Mouse (Mus musculus) spleen, postnatal 4 days (tissue): ENCODE data around the gene P2rx1.

ENCODE experiments used
- DNase-seq, 2 experiments: peaks; one replicate each; pipeline ENCODE4 v3.0.0; 2022; ENCODE audit warnings: low spot score in 2 of 2

Gene P2rx1

DNA sequence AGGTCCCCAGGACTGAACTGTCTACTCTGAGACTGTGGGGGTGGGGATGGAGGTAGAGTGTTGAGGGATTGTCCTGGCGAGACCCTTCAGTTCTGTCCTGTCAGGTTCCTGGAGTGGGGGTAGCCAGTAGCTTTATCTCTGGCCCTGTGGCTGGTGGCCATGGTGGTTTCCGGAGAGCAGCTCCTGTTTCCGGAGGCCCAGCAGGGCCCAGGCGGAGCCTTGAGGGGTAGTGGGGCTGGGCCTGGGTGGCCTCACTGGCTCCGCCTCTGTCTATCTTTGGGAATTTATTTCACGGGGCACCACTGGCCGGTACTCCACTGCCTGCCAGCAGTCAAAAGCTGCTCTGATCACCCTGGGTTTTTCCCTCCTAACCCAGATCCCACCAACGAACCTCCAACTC, at the start of gene P2rx1:
P2rx1 (plus strand) TSS at position 333 of the 400 bp plus-strand sequence.
- DNase-seq: peak; percentile 50 to 75

DNA sequence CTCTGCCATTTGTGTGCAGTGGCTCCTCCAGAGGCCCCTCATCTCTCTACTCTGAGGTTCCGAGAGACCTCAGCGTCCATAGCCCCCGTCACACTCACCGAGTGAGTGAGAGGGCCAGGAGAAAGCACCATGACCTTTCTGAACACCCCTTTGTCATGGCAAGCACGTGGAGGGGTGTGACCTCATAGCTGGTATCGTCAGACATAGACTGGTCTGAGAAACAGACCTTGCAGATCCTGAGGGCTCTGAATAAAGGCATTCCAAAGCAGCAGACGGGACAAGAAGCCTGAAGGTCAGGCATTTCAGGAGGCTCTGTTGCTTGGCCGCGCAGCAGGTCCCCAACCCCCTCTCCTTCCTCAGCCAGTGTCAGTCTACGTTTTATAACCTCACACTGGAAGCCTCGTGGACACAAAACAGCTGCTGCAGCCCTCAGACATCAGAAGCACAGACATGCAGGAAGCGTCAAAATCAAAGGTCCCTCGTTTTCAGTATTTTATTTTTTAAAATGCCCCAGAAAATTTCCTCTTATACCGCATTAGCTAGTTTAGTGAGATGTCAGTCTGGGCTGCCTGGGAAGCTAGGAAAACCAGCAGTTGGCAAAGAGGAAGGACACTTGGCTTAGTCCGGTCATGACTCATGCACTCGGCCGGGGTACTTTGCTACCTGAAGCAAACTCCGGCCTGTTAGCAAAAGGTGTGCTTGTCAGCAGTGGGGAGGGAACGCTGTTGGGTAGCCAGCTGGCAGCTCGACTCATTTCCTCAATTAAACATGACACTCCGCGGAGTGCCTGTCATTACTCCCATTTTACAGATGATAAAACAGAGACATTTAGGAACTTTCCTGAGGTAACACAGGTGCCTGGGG, 47.5 kb upstream of the P2rx1 start:
- no peak for DNase-seq

DNA sequence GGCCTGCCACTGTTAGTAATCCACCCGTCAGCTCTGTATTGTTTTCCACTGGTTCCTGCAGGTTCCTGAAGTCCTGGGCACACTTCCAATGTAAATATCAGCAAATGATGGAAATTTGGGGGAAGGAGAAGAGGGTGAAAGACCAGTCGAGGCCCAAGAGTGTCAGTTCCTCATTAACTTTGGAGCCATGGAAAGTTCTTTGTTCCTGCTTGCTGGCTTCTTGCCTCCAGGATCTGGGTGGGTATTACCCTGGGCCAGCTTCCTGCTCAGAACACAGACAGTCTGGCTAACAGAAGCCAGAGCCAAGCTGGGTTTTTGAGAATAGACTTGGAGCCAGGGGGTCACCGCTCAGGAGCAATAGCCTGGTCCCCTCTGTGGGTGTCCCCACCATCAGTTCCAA, 46.7 kb upstream of the P2rx1 start:
- DNase-seq: no peak

DNA sequence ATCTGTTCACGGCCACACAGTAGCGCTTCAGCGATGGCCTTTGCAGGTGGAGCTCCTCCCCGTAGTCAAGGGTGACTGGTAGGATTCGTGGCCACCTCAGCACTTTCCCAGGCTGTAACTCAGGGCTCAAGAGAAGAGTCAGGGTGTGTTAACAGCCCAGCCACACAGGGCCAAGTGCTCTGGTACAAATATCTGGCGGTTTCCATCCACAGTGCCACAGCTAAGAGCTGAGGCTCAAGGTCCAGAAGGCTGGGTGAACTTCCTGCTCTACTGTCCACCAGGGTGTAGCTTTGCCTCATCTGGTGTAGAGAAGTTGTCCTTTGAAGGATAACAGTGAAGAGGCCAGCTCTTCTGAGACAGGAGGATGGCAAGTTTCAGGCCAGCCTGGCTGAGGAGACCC, 46.2 kb upstream of the P2rx1 start:
- DNase-seq: no peak

DNA sequence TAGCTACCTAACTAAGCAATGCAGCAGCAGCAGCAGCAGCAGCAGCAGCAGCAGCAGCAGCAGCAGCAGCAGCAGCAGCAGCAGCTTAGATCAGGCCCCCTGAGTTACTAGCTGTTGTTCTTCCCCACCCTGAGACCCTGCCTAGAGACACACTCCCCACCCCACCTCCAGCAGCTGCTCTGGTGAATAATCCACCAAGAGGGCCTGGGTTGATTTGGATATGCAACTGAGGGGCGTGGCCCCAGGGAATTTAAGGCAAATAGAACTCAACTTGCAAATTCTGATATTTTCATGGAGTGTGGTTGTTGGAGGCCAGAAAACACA, 45.8 kb upstream of the P2rx1 start:
- DNase-seq: no peak

DNA sequence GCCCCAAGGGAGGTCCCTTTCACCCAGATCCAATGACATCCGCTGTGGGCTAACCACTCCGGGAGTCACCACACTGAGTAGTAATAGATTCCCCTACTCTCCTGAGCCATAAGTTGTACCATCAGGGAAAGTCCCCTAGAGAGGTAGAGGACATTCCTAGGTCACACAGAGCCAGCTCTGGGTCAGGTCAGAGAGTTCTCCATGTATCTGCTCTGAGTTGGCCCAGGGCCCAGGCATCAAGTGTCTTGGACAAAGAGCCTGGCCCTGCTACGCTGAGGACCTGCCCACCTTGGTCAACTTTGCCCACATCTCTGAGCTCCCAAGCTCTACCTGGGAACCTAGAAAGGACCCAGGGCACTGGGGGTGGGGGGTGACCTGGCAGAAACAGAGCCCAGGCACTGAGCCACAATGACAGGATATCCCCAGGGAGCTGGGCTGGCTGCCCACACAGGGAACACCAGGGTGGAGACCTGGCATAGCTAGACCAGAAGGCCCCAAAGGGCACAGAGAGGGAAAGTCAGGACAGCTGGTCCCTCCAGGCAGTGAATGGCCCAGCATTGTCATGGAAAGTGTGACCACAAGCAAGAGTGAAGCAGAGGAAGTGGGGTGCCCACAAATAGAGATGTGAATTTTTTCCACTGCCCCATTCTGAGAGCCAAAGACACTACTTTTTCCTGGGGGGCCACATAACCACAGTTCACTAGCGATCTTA, 45.3 kb upstream of the P2rx1 start:
- no peak for DNase-seq

DNA sequence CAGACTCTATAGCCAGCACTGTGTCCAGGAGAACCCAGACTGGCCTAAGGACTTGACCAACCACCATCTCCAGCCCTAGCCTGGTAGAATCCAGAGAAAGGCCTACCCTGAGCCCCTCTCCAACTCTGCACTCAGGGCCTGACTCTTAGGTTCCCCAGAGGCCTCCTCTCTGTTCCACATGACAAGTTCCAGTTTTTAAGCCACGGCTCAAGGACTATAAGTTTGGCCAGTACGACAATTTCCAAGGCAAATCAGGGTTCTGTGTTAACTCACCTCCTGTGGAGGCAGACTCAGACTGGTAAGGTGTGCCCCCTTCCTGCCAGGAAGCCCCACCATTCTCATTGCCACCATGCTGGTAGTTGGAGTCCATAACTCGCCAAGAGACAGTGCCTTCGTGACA, 44.7 kb upstream of the P2rx1 start:
- DNase-seq: no peak

DNA sequence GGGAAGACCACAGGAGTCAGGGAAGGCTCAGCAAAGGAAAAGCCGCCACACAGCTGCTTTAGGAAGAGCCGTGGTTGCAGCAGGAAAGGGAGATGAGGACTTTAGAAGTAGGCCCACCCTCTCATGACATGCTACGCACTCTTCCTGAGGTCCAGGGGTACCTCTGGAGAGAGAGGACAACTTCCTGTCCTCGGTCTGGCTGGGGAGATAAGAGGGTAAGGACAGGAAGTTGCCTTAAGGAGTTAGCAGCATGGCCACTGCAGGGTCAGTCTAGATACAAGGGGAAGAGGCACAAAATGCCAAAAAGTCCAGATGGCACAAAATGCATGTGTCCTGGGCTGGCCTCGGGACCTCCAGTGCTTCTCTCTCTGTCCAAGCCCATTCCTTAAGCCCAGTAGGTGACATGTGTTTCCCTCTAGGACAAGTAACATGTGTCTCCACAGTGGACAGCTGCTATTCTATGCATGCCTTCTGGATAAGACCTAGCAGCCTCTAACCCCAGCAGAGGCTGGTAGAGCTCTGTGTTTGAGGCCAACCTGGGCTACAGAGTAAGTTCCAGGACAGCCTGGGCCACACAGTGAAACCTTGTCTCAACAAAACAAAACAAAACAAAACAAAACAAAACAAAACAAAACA, 43.4 kb upstream of the P2rx1 start:
- no peak for DNase-seq

DNA sequence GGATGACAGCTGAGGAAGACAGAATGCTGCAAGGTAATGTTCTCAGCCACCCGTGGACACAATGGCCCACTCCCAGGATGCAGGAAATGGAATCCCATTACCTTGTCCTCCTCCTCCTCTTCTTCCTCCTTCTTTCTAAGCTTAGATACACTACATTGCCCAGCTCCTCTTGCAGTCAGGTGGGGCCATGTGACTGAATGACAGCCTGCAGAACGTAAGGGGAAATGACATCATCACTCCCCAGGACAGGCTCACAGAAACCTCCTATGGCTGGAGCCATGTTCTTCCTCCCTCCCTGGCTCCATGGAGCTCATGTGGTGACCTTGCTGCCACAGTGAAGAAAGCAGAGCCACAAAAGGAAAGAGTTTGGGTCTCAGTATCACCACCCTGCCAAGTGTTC, 41.6 kb upstream of the P2rx1 start:
- DNase-seq: no peak

DNA sequence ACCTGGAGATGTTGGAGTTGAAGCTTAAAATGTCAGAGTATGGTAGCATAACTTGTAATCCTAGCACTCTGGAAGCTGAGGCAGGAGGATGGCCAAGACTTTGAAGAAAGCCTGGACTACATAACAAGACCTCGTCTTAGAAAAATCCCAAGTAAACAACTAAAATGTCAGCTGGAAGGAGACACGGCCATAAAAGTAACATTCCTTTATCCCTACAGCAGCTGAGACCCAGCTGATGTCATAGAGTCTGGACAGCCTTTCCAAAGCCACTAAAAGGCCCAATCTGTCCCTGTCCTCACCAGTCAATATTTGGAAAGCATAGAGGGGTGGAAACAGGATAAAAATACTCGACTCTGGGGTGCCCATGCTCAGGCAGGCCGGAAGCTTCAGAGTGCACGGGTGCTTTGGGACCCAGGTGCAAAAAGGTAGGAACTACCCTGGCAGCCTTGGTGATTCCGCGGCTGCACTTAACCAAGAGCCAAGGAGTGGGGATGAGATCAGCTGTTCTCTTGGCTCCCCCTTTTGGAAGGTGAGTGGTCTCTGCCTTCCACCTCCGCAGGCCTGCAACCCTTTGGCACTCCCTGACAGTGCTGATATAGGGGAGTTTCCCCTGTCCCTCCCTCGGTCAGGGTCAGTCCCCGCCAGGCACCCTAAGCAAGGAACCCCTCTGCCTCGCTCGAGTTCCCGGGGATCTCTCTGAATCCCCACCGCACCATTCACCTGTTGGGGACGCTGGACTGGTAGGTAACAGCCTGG, 38.8 kb upstream of the P2rx1 start:
- DNase-seq: no peak

DNA sequence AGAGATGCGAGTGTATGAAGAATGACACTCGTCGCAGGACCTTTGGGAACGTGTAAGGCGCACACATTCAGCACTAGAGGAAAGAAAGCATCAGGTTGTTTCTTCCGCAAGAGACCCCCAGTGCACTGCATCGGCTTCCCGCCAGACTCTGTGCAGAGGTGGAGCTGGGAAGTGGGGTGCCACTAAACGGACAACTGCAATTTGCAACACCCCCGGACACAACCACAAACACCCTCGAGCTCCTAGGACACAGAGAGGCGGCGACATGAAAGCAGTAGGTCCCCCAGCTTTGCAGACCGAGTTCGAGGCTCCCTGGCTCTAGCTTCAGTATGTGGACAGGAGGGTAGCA, 38.2 kb upstream of the P2rx1 start:
- no peak for DNase-seq

DNA sequence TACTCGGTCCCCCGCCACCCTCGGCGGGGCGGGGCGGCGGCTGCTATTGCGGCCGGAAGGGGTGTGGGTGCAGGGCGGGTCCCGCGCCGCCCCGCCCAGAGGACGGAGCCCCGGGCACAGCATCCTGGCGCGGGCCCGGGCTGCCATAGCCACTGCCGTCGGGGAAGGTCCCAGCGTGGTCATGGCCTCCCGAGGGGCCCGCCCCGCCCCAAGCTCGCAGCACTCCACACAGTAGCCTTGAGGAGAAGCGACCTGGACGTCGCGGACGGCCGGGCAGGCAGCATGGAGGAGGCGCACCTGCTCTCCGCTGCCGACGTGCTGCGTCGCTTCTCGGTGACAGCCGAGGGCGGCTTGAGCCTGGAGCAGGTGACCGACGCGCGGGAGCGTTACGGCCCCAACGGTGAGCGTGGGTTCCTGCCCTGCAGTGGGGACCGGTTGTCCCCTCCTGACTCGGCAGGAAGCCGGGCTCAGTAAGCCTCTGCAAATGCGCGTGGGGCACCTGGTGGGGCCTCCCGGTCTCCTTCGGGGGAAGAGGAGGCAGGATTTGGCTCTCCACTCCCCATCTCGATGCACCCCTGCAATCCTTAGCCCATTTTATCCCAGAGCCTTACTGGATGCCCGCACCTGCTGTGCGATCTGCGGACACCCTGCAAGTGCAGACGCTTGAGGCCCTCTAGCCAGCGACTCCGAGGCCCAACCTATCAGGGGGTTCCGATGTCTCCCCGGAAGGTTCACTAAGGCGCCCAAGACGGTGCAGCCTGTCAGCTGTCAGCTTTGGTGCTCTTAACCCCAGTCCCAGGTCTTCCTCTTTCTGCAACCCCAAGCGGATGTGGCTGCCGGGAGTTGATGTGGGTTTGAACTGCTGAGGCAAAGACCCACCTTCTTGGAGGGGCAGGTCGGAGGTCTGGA, 37.6 kb upstream of the P2rx1 start, which contains the start of gene Atp2a3:
Atp2a3 (plus strand) TSS at position 98 of the 909 bp plus-strand sequence.
- peak; percentile 78 to 86 for DNase-seq

DNA sequence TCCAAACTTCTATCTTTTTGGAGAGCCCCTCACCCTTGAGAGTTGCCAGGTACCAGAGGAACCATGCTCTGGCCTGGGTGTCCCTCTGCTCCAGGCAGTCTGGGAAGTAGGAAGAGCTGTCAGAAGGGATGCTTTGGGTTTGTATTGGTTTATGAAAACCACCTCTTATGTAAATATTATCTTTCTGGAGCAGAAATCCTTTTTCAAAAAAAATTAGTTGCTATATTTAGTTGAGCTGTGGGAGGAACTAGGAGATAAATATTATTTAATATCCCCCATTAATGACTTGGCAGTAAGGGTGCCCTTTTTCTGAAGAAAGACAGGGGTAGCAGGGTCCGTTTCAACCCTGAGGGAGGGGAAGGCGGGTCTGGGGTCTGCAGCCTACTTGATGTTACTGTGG, 36.5 kb upstream of the P2rx1 start:
- no peak for DNase-seq

DNA sequence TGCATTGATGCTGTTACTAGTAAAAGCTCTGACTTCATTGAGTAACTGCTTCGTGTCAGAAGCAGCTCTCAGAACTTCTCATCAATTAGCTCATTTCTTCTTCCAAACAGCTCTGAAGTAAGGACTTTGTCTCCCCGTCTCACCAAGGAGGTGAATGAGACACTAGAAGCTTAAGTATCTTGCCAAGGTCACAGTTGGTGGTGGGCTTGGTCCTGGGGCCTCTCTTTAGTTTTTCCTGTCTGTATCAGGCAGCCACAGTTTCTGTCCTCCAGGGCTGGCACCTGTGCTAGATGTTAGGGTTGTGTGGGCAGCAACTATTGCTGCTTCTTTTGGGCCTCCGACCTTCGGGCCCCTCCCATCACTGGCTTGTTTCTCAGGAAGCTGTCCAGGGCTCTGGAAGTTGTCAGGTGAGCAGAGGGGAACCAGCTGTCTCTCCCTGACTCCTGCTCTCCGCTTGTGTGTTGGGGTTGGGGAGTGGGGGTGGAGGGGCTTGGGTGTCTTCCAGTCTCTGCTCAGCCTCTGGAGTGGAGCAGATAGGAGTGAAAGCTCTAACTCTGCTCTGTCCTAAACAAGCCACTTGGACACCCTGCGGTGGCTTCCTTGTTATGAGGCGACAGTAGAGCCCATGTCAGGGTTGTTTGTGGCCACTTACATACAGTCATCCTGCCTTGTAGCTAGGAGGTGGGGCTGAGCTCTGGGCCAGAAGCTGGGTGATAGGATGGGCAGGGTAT, 35.7 kb upstream of the P2rx1 start:
- DNase-seq: no peak

DNA sequence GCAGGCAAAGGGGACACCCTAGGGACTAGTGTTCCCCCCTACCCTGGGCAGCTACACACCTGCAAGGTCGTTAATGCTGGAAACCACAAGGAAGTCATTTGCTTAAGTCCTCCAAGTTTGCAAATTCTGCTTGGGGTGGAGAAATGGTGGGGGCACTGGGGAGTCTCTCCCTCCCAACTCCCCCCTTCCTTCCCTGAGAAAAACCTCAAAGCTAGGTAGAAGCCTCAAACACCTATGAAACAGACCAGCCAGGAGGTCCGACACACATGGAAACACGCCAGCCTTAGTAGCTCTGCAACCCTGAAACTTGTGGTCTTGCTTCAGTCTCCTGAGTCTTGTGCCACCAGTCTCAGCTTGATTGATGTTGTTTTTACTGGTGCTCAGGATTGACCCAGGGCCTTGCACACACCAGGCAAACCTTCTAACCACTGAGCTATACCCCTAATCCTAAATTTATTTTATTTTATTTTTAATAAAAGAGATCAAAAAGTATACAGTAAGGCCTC, 35.1 kb upstream of the P2rx1 start:
- peak in 1 of 2 experiments; percentile 54 for DNase-seq

DNA sequence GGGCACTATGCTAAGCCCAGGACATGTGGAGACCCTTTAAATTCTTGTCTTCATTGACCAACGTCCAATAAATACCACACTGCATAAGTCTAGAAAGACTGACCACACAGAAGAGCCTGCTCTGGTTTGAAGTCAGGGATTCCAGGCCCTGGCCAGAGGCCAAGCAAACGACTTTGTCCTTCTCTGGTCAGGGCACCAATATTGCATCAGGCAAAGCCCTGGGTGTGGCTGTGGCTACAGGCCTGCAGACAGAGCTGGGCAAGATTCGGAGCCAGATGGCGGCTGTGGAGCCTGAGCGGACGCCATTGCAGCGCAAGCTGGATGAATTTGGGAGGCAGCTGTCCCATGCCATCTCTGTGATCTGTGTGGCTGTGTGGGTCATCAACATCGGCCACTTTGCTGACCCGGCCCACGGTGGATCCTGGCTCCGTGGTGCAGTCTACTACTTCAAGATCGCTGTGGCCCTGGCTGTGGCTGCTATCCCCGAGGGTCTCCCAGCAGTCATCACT, 23.9 kb upstream of the P2rx1 start:
- DNase-seq: no peak

DNA sequence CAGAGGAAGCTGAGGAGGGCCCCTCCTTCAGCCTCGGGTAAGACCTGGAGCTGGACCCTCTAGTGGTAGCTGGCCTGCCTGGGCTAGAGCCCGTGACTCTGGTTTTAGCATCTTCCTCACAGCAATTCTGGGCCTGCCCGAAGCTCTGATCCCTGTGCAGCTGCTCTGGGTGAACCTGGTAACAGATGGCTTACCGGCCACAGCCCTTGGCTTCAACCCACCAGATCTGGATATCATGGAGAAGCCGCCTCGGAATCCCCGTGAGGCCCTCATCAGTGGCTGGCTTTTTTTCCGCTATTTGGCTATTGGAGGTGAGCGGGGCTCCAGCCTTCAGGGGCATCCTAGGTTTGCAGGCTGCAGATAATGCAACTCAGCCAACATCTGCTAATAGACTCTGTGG, 16.4 kb upstream of the P2rx1 start:
- no peak for DNase-seq

DNA sequence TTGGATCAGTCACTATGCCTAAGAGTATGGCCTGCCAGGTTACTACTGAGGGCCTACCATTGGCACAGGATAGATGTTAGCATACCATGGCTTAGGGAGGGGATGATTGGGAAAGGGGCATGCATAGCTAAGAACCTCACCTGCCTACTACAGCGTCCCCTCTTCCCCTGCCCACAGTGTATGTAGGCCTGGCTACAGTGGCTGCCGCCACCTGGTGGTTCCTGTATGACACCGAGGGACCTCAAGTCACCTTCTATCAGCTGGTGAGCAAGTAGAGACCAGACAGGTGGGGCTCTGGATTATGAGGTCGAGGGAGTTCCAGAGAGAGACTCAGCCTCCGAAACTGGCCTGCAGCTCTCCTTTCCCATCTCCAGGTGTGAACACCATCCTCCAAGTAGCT, 15.6 kb upstream of the P2rx1 start:
- no peak for DNase-seq

DNA sequence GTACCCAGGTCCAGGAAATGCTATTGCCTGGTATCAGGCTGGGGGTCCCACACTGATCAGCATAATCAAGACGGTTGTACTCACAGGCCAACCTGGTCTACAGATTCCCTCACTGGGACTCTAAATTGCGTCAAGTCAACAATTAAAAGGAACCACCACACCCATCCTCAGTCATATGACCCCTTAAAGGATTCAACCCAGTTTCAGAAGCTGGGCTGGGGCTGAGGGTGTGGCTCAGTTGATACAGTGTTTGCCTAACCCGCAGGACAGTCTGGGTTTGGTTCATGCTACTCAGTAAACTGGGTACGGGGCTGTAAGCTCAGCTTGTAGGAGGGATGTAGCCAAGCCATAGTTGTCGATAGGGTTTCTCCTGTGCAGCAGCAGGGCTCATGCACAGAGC, 12.2 kb upstream of the P2rx1 start:
- no peak for DNase-seq

DNA sequence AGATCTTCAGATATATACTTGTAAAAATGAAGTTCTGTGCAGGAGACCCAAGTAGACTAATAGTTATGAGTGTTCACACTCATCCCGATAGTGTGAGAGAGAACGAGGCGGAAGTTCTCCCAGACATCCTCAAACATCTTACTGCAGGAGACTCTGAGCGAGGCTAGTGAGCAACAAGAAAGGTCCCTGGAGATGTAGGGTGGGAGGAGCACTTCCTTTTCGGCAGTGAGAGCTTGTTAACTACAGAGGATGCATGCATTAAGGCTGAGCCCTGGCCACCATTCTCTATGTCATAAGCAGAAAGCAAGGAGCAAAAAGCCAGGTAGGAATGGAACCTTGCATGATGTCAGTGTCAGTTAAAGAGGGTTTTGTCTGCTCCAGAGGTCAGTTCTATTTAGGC, 11.7 kb upstream of the P2rx1 start:
- DNase-seq: no peak
